Mouse (Mus musculus) T-cell, adult 66 days (primary cell): ENCODE data around the gene Usp12. TPM values are rescaled to one million over a fixed set of nuclear protein-coding genes. Genes with fewer than 3 reads are reported as not detected.

ENCODE experiments used
- total RNA-seq, 2 experiments: library from RNA; stranded (reverse); gene quantifications; 3 replicates in 1 of 2; 4 replicates in 1 of 2; pipeline ENCODE4 v1.2.4; 2023

Gene Usp12
- 10 to 100 TPM; 36.1 to 41.9 TPM for total RNA-seq

DNA sequence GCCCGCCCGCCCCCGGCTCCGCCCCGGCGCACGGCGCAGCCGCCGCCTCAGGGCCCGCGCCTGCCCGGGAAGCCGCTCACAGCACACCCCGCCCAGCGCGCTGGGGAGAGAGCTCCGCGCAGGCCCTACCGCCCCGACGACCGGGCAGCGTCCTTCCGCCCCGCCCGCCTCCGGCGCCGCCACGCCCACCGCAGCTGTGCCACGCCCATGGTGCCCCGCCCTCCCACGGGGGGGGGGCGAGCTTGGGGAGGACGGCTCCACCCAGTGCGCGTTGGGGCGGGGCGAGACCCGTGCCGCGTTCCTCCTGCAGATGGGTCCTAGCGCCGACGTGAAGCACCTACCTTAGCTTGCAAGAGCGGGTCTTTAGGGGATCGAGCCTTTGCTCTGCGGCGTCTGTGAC, at the start of gene Usp12:
Usp12 (minus strand) TSS at position 154 of the 400 bp plus-strand sequence.

DNA sequence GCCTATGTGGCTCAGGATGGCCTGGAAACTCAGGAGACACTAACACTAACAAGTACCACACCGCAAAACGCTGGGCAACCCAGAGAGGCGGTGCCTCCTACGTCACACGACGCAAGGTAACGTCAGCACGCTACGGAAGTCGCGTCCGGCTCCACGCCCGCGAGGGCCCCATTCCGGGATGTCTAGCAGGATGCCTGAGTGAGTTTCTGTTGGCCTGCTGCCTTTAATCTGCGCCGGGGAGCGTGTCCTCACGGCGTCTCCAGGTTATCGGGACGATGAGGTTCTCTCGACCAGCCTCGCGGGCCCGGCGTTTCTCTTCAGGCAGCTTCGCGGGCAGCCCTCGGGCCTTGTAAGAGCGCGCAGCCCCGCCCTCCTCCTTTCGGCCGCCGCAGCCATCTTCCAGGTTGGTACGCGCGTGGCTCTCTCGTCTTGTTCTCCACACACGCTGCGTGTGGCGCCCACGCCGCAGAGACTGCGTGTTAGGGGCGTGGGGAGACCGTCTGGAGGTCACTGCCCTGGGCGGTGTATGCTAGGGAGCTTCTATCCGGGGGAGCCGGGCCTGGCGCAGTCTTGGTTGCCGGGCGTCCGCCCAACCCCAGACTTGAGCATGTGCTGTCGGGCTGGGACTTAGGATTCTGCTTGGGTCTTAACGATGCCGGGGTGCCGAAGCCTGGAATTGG, 38.1 kb upstream of the Usp12 start, which contains the start of gene Rpl21:
Rpl21 (plus strand) TSS at position 122 of the 680 bp plus-strand sequence.

Other genes with a start within 250 kb of the Usp12 start
- gene Gm3415, start 238.9 kb downstream of the Usp12 start, total RNA-seq = not detected
- not detected for gene Gpr12, start 209.8 kb downstream of the Usp12 start, total RNA-seq
- 100 to 1,000 TPM; 786 to 850 TPM for gene Rpl21, start 37.9 kb upstream of the Usp12 start, total RNA-seq
- 1 to 10 TPM in 1 of 2 experiments, not detected in 1; 1.4 TPM for gene Rasl11a, start 50.1 kb upstream of the Usp12 start, total RNA-seq
- gene Gtf3a, start 153.7 kb upstream of the Usp12 start, total RNA-seq = 10 to 100 TPM; 35.2 to 36.7 TPM
- 10 to 100 TPM; 17.1 to 19.5 TPM for gene Mtif3, start 168.8 kb upstream of the Usp12 start, total RNA-seq